Mouse (Mus musculus): Measurements from ENCODE around the gene Gm4969. TPM values are rescaled to one million over a fixed set of nuclear protein-coding genes. Genes with fewer than 3 reads are reported as not detected.

The Gm4969 gene
- total and polyA plus RNA-seq, 3 experiments, result not detected

DNA sequence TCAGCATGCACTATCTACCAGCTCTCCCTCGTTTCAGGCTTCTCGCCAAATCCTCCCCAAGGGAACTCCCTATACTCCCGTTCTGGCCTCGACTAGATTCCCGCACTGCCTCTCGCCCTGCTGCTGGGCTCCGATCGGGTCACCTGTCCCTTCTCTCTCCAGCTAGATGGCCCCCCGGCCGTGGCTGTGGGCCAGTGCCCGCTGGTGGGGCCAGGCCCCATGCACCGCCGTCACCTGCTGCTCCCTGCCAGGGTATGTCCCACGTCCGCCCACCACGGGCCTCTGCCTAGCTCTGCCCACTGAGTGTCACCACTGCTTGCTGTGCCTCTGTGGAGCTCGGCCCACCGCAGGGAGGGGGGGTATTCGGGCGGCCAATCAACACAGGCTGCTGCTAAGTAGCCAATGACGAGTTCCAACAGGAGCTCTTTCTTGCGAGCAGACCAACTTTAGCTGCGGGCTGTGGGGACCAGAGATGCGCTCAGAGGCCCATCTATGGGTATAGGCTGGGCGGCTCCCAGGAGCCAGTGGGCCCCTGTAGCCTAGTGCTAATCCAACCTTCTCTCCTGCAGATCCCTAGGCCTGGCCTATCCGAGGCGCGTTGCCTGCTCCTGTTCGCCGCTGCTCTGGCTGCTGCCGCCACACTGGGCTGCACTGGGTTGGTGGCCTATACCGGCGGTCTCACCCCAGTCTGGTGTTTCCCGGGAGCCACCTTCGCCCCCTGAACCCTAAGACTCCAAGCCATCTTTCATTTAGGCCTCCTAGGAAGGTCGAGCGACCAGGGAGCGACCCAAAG, 25.6 kb downstream of the Gm4969 start:
- Histone ChIP-seq H3K4me1 (ENCODE audit: control insufficient read depth in 1 of 2, insufficient read depth in 2 of 2, low read length in 2 of 2) (peaks cover 0 to 9% of the 10 kb centered on the region in 2 experiments; a peak in 3 of 4 replicates), H3K36me3 (ENCODE audit: control insufficient read depth in 1 of 2, insufficient read depth in 2 of 2, low read length in 2 of 2) (no peaks in the 10 kb centered on the region), H3K4me3 (ENCODE audit: control insufficient read depth in 1 of 2, insufficient read depth in 1 of 2, low read depth in 2 of 2, low read length in 2 of 2) (no peak overlapping the region), H3K79me2 (ENCODE audit: control insufficient read depth, insufficient read depth, low read length, poor library complexity) (peaks cover 8% of the 10 kb centered on the region; the same call in 1 of the 2 replicates), H3K9me3 (replicated peaks; ENCODE audit: insufficient read depth, low read length) (no peaks in the 10 kb centered on the region), H3K27ac (ENCODE audit: control insufficient read depth, low read depth, low read length) (no peak overlapping the region), H3K27me3 (ENCODE audit: control insufficient read depth in 1 of 2, insufficient read depth in 2 of 2, low read length in 2 of 2) (no peaks in the 10 kb centered on the region), H3K9ac (ENCODE audit: control insufficient read depth, low read depth, low read length, poor library complexity, severe bottlenecking) (no peak overlapping the region)
- no peak for DNase-seq (ENCODE audit: low read depth, low spot score)
- TF ChIP-seq ELF1 (IDR thresholded peaks at IDR 0.05; ENCODE audit: low read depth, low read length) (no peak), MYB (IDR thresholded peaks at IDR 0.05; ENCODE audit: low read depth, low read length) (no peak), MAX (IDR thresholded peaks at IDR 0.05; ENCODE audit: low read length) (no peak), MYC (IDR thresholded peaks at IDR 0.05; ENCODE audit: low read depth, low read length) (no peak), BHLHE40 (IDR thresholded peaks at IDR 0.05; ENCODE audit: borderline replicate concordance, low read depth, low read length) (no peak), ZNF384 (IDR thresholded peaks at IDR 0.05; ENCODE audit: low read depth, low read length) (no peak), JUND (IDR thresholded peaks at IDR 0.05; ENCODE audit: low read depth, low read length) (no peak), CHD2 (IDR thresholded peaks at IDR 0.05; ENCODE audit: low read length) (no peak), E2F4 (IDR thresholded peaks at IDR 0.05; ENCODE audit: borderline replicate concordance, low read depth, low read length) (no peak), SMC3 (IDR thresholded peaks at IDR 0.05; ENCODE audit: low read depth, low read length) (no peak), POLR2A (IDR thresholded peaks at IDR 0.05; ENCODE audit: control insufficient read depth in 1 of 2, insufficient read depth in 1 of 2, low read depth in 1 of 2, low read length in 2 of 2, poor library complexity in 1 of 2) (no peak), KAT2A (conservative IDR thresholded peaks at IDR 0.05; ENCODE audit: low read depth, low read length) (no peak), CHD1 (IDR thresholded peaks at IDR 0.05; ENCODE audit: low read depth, low read length) (no peak), ZKSCAN1 (IDR thresholded peaks at IDR 0.05; ENCODE audit: low read depth, low read length) (no peak), ZC3H11A (IDR thresholded peaks at IDR 0.05; ENCODE audit: low read depth, low read length) (no peak), MXI1 (IDR thresholded peaks at IDR 0.05; ENCODE audit: low read depth, low read length) (no peak), SIN3A (IDR thresholded peaks at IDR 0.05; ENCODE audit: low read length) (no peak)

- Histone ChIP-seq H3K9ac (ENCODE audit: control insufficient read depth, low read depth, low read length, poor library complexity, severe bottlenecking) (no peak overlapping the region), H3K4me3 (ENCODE audit: control insufficient read depth in 1 of 2, insufficient read depth in 1 of 2, low read depth in 2 of 2, low read length in 2 of 2) (no peak overlapping the region), H3K36me3 (ENCODE audit: control insufficient read depth in 1 of 2, insufficient read depth in 2 of 2, low read length in 2 of 2) (no peaks in the 10 kb centered on the region), H3K27me3 (ENCODE audit: control insufficient read depth in 1 of 2, insufficient read depth in 2 of 2, low read length in 2 of 2) (no peaks in the 10 kb centered on the region), H3K27ac (ENCODE audit: control insufficient read depth, low read depth, low read length) (no peak overlapping the region), H3K4me1 (ENCODE audit: control insufficient read depth in 1 of 2, insufficient read depth in 2 of 2, low read length in 2 of 2) (peaks cover 0 to 9% of the 10 kb centered on the region in 2 experiments; a peak in 3 of 4 replicates), H3K9me3 (replicated peaks; ENCODE audit: insufficient read depth, low read length) (no peaks in the 10 kb centered on the region), H3K79me2 (ENCODE audit: control insufficient read depth, insufficient read depth, low read length, poor library complexity) (peaks cover 8% of the 10 kb centered on the region; the same call in 1 of the 2 replicates)
- TF ChIP-seq BHLHE40 (IDR thresholded peaks at IDR 0.05; ENCODE audit: borderline replicate concordance, low read depth, low read length), result no peak
- no peak for TF ChIP-seq NELFE (IDR thresholded peaks at IDR 0.05; ENCODE audit: low read depth, low read length)
- TF ChIP-seq SMC3 (IDR thresholded peaks at IDR 0.05; ENCODE audit: low read depth, low read length), result no peak
- no peak for TF ChIP-seq ELF1 (IDR thresholded peaks at IDR 0.05; ENCODE audit: low read depth, low read length)
- no peak for TF ChIP-seq HCFC1 (IDR thresholded peaks at IDR 0.05; ENCODE audit: low read depth, low read length)
- TF ChIP-seq MAX (IDR thresholded peaks at IDR 0.05; ENCODE audit: low read length), result no peak
- TF ChIP-seq USF2 (IDR thresholded peaks at IDR 0.05; ENCODE audit: borderline replicate concordance in 1 of 2, insufficient read depth in 1 of 2, low read depth in 1 of 2, low read length in 2 of 2), result no peak
- no peak for TF ChIP-seq USF1 (IDR thresholded peaks at IDR 0.05; ENCODE audit: low read depth, low read length)
- TF ChIP-seq MYB (IDR thresholded peaks at IDR 0.05; ENCODE audit: low read depth, low read length), result no peak
- DNase-seq (ENCODE audit: low read depth, low spot score), result no peak
Measured at GRCm38 (mm10) chr7:19091913-19092312, 26.3 kb downstream of the Gm4969 start.
